Mouse (Mus musculus): ENCODE data around the gene Krtap4-2.

The Krtap4-2 gene

DNA sequence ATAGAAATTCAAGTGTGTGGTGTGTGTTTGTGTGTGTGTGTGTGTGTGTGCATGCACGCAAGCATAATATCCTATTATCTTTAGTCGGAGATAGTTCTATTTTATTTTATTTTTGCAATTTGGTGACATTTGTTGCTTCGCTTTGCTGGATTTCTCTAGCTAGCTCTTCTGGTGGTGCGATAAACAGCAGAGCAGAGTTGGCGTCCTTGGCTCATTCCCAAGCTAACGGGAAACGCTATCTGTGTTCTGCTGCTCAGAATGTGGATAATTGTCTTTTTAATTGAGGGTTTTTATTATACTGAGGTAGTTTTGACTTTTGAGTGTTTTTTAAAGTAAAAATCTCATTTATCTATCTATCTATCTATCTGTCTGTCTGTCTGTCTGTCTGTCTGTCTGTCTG, 49.8 kb downstream of the Krtap4-2 start:
- no peak for DNase-seq (ENCODE audit: low spot score)

All from embryo, embryonic 10.5 days (tissue).